Mouse (Mus musculus) embryo, embryonic 11.5 days (tissue): Measurements from ENCODE around the gene Crtc2.
"Not testable (repeated sequence)": the region's sequence is repeated elsewhere in the genome, so short reads cannot be mapped to it uniquely, and the experiment has no call there.

ENCODE experiments used
- DNase-seq: peaks from one replicate; pipeline ENCODE4 v3.0.0-alpha.2; 2012; ENCODE audit warnings: low read depth, low spot score

Gene Crtc2

DNA sequence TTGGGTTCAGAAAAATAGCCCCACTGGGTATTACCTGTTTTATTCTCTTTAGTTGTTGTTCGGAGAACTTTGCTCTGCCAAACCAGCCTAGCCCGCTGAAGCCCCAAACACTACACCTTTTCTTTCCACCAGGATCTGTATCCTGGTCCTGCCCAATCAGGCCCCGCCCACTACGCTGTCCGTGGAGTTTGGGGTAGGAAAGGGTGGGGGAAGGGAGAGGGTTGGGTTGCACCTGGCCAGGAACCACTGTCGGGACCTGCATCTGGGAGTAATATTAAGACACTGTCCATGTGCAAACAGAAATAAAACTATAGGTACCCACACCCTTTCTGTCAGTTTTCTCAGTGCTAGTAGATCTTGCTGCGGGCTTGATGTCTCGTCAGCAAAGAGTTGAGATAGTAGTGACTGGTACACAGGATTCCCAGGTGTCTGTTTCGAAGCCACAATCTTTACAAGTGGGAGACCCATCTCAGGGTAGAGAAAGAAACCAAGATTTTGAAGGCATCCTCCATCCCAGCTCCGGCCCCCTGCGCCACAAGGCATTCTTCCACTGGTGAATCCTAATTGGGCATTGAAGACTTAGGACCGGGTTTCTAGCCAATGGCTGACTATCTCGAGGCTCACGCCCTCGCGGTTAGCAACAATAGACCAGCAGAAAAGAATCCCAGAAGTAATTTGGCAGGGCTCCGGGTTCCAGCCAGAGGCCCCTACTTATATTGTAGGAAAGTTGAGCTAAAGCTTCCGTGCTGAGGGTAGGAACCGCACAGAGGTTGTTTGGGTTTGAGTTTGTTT is 10.8 kb upstream of the Crtc2 start, which contains the start of gene Creb3l4:
TSS of gene Creb3l4 (minus strand) at position 529 of the 792 bp plus-strand sequence.
- DNase-seq, result no peak

GRCm38 (mm10) chr3:90245406-90245805 is 8.6 kb upstream of the Crtc2 start:
- no peak for DNase-seq

GRCm38 (mm10) chr3:90247630-90247959 is 6.4 kb upstream of the Crtc2 start:
- no peak for DNase-seq

DNA sequence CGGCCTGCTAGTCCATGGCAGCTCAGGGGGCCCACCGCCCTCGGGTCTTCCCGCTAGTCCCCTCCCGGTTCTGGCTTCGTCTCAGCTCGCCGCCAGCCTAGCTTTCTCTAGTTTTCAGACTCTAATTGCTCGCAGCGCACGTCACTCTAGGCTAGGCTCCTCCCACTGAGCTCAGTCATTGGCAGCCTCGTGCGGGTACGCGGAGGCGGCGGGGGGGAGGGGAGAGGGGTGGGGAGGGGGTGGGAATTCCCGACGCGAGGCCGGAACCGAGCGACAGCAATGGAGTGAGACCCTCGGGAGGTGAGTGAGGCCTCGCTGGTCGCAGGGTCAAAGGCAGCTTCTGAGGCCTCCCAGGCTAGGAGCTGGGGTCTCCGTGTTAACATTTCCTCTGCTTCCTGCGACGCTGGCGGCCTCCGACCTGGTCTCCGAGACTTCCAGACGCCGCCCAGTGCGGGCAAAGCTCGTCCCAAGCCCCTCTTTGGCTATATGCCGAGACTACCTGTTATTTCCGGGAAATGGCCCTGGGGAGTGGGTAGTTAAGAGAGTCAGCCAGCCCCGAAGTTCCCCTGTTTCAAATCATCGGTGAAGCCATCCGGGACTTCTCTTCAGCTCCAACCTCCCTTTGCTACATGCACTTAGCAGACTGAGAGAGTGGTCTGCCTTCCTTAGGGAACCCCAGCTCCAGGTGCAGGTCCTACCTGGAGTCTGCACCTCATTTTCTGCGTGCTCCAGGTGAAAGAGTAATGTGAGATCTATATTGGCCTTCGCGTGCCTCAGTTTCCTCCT is 5.8 kb upstream of the Crtc2 start, which contains the start of gene Slc39a1:
TSS of gene Slc39a1 (plus strand) at position 213 of the 786 bp plus-strand sequence.
- peak; percentile 93 for DNase-seq

DNA sequence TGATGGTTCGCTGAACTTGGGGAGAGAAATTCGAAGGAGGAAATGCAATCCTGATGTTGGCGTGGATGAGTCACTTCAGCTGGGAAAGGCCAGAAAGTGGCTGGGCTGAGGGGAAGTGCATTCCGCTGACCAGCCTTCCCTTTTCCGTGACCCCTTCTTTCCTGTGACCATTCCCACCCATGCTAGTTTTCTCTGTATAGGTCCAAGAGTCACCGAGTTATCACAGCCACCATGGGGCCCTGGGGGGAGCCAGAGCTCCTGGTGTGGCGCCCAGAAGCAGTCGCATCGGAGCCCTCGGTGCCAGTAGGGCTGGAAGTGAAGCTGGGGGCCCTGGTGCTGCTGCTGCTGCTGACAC is 5.2 kb upstream of the Crtc2 start:
- no peak for DNase-seq

GRCm38 (mm10) chr3:90250791-90251190 is 3.2 kb upstream of the Crtc2 start:
- DNase-seq, result no peak

DNA sequence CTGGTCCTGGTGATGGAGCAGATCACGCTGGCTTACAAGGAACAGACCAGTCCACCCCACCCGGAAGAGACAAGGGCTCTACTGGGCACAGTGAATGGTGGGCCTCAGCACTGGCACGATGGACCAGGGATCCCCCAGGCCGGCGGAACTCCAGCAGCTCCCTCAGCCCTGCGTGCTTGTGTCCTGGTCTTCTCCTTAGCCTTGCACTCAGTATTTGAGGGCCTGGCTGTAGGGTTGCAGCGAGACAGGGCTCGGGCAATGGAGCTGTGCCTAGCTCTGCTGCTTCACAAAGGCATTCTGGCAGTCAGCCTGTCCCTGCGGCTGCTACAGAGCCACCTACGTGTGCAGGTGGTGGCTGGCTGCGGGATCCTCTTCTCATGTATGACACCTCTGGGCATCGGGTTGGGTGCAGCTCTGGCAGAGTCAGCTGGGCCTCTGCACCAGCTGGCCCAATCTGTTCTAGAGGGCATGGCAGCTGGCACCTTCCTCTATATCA is 2.2 kb upstream of the Crtc2 start:
- DNase-seq, result not testable (repeated sequence)

DNA sequence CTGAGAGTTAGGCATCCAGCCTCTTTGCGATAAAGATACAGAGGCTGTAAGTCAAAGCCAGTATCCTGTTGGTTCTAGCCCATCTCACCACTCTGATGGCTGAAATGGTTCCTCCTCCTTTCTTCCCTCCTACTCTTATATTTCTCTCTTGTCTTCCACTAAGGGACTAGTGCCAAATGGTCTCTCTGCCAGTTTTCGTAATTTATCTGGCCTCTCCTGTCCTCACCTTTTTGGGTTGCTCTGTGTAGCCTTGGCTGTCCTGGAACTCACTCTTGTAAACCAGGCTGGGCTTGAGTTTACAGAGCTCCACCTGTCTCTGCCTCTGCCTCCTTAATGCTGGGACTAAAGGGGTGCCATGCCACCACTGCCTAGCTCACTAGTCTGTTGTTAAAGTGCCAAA is 1.3 kb upstream of the Crtc2 start:
- not testable (repeated sequence) for DNase-seq

DNA sequence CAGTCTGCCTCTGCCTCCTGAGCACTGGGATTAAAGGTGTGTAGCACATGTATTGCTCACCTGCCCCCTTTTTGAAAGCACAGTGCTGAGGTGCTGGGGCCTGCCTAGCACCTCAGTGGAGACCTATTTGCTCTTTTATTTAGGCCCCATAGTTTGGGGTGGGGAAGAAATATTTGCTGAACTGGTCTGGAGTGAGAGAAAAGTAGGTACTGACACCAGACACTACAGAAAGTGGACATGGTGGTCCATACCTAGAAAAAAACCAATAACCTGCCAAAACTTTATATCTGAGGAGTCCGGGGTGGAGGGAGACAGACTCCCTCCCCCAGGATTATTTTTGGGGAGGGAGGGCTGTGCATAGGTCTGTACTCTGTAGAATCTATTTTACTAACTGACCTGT is 789 bp upstream of the Crtc2 start:
- DNase-seq, result not testable (repeated sequence)

GRCm38 (mm10) chr3:90254419-90255193 is 643 bp downstream of the Crtc2 start:
- no peak for DNase-seq

GRCm38 (mm10) chr3:90255194-90255565 is 1.2 kb downstream of the Crtc2 start:
- DNase-seq, result no peak

DNA sequence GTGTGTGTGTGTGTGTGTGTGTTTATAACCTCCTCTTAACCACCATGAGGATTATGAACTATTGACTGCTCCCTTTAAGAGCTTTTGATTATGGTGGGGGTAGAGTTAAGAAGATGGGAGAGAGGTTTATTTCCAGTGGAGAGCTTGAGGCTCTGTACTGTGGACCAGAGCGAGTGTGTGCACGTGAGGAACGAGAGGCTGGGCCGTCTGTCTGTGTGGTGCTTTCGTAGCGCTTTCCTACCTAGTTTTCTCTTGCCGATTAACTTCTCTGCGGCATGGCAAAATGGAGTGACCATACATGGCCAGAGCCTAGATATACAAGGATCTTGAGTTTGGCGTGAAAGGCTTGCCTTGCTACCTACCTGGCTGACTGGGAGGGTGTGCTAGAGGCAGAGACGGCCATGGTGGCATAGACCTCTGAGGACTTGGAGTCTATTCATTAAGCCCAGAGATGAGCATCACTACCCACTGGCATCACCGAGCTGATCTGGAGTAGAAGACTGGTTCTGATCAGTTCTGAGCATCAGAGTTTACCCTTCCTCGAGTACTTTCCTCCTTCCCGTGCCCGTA is 1.9 kb downstream of the Crtc2 start:
- DNase-seq, result no peak

DNA sequence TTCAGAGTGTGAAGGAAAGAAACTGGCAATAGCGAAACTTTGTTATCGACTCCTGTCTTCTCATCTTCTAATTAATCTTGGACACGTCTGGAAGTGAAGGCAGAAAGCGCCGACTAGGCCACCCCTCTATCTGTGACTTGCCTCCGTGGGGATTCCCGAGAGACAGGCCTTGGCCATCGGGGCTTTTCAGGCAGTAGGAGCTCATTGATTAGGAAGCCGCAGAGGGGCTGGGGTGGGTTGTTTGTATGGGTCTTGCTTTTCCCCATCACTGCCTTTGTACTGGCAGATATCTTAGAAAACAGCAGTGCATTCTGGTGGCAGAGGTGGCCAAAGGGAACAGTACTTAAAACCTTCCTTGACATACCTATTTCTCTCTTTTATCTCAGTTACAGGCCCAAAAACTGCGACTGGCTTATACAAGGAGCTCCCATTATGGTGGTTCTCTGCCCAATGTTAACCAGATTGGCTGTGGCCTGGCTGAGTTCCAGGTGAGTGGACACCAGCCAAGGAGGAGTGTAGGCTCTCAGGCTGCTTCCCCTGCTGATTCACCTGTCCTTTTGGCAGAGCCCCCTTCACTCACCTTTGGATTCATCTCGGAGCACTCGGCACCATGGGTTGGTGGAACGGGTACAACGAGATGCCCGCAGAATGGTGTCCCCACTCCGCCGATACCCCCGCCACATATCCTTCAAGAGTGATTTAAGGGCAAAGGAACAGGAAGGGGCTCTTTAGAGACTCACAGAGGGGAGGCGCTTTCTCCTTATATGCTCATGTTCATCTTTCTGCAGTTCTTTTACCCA is 3.0 kb downstream of the Crtc2 start:
- no peak for DNase-seq

GRCm38 (mm10) chr3:90258521-90258920 is 4.6 kb downstream of the Crtc2 start:
- no peak for DNase-seq

DNA sequence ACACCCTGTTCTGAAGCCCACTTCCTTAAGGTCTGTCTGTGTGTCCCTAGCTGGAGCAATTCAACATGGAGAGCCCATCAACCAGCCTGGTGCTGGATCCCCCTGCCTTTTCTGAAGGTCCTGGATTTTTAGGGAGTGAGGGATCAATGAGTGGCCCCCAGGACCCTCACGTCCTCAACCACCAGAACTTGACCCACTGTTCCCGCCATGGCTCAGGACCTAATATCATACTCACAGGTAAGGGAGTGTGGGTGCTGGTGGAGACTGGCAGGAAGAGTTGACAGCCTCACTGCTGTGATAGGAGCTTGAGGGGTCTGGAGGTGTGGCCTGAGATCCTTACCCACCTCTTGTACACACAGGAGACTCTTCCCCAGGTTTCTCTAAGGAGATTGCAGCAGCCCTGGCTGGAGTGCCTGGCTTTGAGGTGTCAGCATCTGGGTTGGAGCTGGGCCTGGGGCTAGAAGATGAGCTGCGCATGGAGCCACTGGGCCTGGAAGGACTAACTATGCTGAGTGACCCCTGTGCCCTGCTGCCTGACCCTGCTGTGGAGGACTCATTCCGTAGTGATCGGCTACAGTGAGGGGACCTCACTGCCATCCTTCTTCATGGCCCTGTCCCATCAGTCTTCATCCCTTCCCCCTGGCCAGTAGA is 9.3 kb downstream of the Crtc2 start:
- no peak for DNase-seq

GRCm38 (mm10) chr3:90264687-90265033 is 10.7 kb downstream of the Crtc2 start:
- no peak for DNase-seq

GRCm38 (mm10) chr3:90265034-90265931 is 11.3 kb downstream of the Crtc2 start, which contains the start of gene Dennd4b:
TSS of gene Dennd4b (plus strand) at chr3:90265185.
- peak; percentile 74 for DNase-seq

GRCm38 (mm10) chr3:90265932-90266741 is 12.2 kb downstream of the Crtc2 start:
- no peak for DNase-seq
